Mouse (Mus musculus) hindbrain, embryonic 11.5 days (tissue): Measurements from ENCODE around the gene Prh1. TPM values are rescaled to one million over a fixed set of nuclear protein-coding genes. Genes with fewer than 3 reads are reported as not detected.
"Not testable (repeated sequence)": the region's sequence is repeated elsewhere in the genome, so short reads cannot be mapped to it uniquely, and the experiment has no call there.

ENCODE experiments used
- ATAC-seq: fragments of 200-750 bp; cut with Nextera tagmentation; 2 replicates; pipeline ENCODE4 v1.8.0; 2017; ENCODE audit warnings: mild to moderate bottlenecking, moderate TSS enrichment, moderate library complexity; ENCODE audit not compliant: low FRiP score
- DNase-seq: peaks from one replicate; pipeline ENCODE4 v3.0.0-alpha.2; 2015; ENCODE audit warnings: low spot score
- H3K27ac ChIP-seq: fragments of 300-500 bp; sonication (generic); 2 replicates; pipeline ENCODE4 v1.5.1; 2014; ENCODE audit warnings: mild to moderate bottlenecking, low read depth, low read length
- H3K27me3 ChIP-seq: fragments of 300-500 bp; sonication (generic); 2 replicates; pipeline ENCODE4 v1.6.1; 2014; ENCODE audit warnings: mild to moderate bottlenecking, low read length, moderate library complexity, mixed read lengths; ENCODE audit not compliant: control insufficient read depth, insufficient read depth
- H3K36me3 ChIP-seq: fragments of 300-500 bp; sonication (generic); 2 replicates; pipeline ENCODE4 v1.6.1; 2014; ENCODE audit warnings: mild to moderate bottlenecking, low read length, moderate library complexity, mixed read lengths; ENCODE audit not compliant: control insufficient read depth, insufficient read depth
- H3K4me1 ChIP-seq: fragments of 300-500 bp; sonication (generic); replicated peaks from 2 replicates; pipeline ENCODE4 v1.6.1; 2014; ENCODE audit warnings: low read length, mixed read lengths; ENCODE audit not compliant: control insufficient read depth, insufficient read depth
- H3K4me2 ChIP-seq: fragments of 300-500 bp; sonication (generic); replicated peaks from 2 replicates; pipeline ENCODE4 v1.6.1; 2014; ENCODE audit warnings: mild to moderate bottlenecking, low read depth, low read length
- H3K4me3 ChIP-seq: fragments of 300-500 bp; sonication (generic); 2 replicates; pipeline ENCODE4 v1.5.1; 2014; ENCODE audit warnings: low read depth, low read length
- H3K9ac ChIP-seq: fragments of 300-500 bp; sonication (generic); 2 replicates; pipeline ENCODE4 v1.6.1; 2014; ENCODE audit warnings: low read depth, low read length
- H3K9me3 ChIP-seq: fragments of 300-500 bp; sonication (generic); 2 replicates; pipeline ENCODE4 v1.6.1; 2016; ENCODE audit warnings: low read length; ENCODE audit not compliant: control insufficient read depth
- WGBS: fragments of 180-500 bp; shearing (Covaris S2); extraction: QIAGEN DNeasy Blood & Tissue Kit; methylation state at CpG from one replicate; pipeline ENCODE4 v1.1.7; 2014; 5-methylcytosine and 5-hydroxymethylcytosine counted together
- polyA plus RNA-seq: library from polyadenylated mRNA; unstranded; fragments of >200 nt; fragmentation: Nextera tagmentation; extraction: Ambion mirVana; gene quantifications from 2 replicates; pipeline ENCODE4 v1.2.1, GENCODE M21; 2014

Gene Prh1
- polyA plus RNA-seq = not detected in 2 replicates

DNA sequence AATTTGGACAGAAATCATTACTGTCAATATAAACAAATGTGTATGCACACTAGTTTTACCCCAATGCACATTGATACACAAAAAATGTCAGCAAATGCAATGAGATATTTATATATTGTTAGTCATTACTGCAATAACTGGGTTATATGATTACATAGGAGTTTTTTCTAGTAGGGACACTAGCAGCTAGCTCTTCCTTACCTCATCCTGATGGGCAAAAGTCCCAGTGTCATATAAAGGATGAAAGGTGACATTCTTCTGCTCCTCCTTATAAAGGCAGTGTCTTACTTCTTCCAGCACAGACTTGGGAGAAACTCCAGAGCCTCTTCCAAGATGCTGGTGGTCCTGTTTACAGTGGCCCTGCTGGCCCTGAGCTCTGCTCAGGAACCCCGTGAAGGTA is at the start of gene Prh1:
TSS of gene Prh1 (plus strand) at position 301 of the 400 bp plus-strand sequence.
- not testable (repeated sequence) for H3K9me3 ChIP-seq, H3K27me3 ChIP-seq, H3K36me3 ChIP-seq, H3K4me2 ChIP-seq, DNase-seq, H3K9ac ChIP-seq, H3K27ac ChIP-seq, H3K4me1 ChIP-seq, ATAC-seq, H3K4me3 ChIP-seq
- WGBS = 81% methylated on average over 1 of the region's 1 CpGs

DNA sequence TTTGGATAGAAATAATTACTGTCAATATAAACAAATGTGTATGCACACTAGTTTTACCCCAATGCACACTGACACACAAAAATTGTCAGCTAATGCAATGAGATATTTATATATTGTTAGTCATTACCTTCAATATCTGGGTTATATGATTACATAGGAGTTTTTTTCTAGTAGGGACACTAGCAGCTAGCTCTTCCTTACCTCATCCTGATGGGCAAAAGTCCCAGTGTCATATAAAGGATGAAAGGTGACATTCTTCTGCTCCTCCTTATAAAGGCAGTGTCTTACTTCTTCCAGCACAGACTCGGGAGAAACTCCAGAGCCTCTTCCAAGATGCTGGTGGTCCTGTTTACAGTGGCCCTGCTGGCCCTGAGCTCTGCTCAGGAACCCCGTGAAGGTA is 26.0 kb downstream of the Prh1 start, which contains the start of gene Prp2:
TSS of gene Prp2 (plus strand) at position 301 of the 400 bp plus-strand sequence.
- not testable (repeated sequence) for H3K4me1 ChIP-seq, H3K4me2 ChIP-seq, H3K27me3 ChIP-seq, H3K27ac ChIP-seq, H3K4me3 ChIP-seq, H3K36me3 ChIP-seq, H3K9me3 ChIP-seq, H3K9ac ChIP-seq, DNase-seq, ATAC-seq
- WGBS = 82% methylated on average over 2 of the region's 2 CpGs

Other genes with a start within 250 kb of the Prh1 start
- not detected in 2 replicates for gene Gm8882, start 205.7 kb upstream of the Prh1 start, polyA plus RNA-seq
- gene Prp2, start 26.1 kb downstream of the Prh1 start, polyA plus RNA-seq = not detected in 2 replicates
- gene A630073D07Rik, start 81.7 kb downstream of the Prh1 start, polyA plus RNA-seq = not detected in 2 replicates
- gene Tas2r120, start 87.1 kb downstream of the Prh1 start, polyA plus RNA-seq = not detected in 2 replicates
- gene Tas2r121, start 131.2 kb downstream of the Prh1 start, polyA plus RNA-seq = not detected in 2 replicates
- not detected in 2 replicates for gene Tas2r122, start 142.1 kb downstream of the Prh1 start, polyA plus RNA-seq
- gene Tas2r115, start 168.2 kb downstream of the Prh1 start, polyA plus RNA-seq = not detected in 2 replicates
- not detected in 2 replicates for gene Tas2r124, start 184.9 kb downstream of the Prh1 start, polyA plus RNA-seq
- not detected in 2 replicates for gene Tas2r102, start 192.3 kb downstream of the Prh1 start, polyA plus RNA-seq
- not detected in 2 replicates for gene Tas2r136, start 208.4 kb downstream of the Prh1 start, polyA plus RNA-seq
- gene Tas2r117, start 233.0 kb downstream of the Prh1 start, polyA plus RNA-seq = not detected in 2 replicates